Mouse (Mus musculus): Measurements from ENCODE around the gene Fam69a. TPM values are rescaled to one million over a fixed set of nuclear protein-coding genes. Genes with fewer than 3 reads are reported as not detected.

Fam69a gene
- total and polyA plus RNA-seq, 2 experiments from 2014 or later = 16.2 to 77.4 TPM

DNA sequence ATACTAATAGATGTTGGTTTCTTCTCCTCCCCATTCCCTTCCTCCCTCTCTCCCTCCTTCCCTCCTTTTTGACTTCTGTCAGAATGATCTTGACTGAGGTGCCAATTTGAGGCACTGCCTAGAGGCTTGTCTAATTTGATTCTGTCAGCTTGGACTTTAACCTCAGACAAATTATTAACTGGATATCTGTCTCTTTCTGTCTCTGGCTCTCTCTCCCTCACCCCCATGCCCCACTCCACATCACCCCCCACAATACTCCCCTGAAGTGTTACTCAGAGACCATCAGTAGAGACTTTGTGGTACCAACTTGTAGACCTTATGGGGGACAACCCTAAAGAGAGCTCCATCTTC is 111.6 kb downstream of the Fam69a start:
- Histone ChIP-seq H3K9me3 (ENCODE audit: low read length) (no peaks in the 10 kb centered on the region), H3K36me3 (ENCODE audit: insufficient read depth, low read length) (no peaks in the 10 kb centered on the region), H3K4me1 (ENCODE audit: insufficient read depth, low read length) (no peaks in the 10 kb centered on the region), H3K27ac (ENCODE audit: low read depth, low read length) (no peak overlapping the region), H3K27me3 (ENCODE audit: insufficient read depth, low read length) (no peaks in the 10 kb centered on the region), H3K4me3 (ENCODE audit: low read depth, low read length) (no peak overlapping the region), H3K9ac (replicated peaks; ENCODE audit: low read length, poor library complexity, severe bottlenecking) (no peak overlapping the region), H3K4me2 (ENCODE audit: low read depth, low read length, poor library complexity, severe bottlenecking) (no peak overlapping the region)
- TF ChIP-seq CTCF (IDR thresholded peaks at IDR 0.05) = no peak
- DNase-seq (ENCODE audit: low spot score) = no peak
- no peak for ATAC-seq (ENCODE audit: low FRiP score)

GRCm38 (mm10) chr5:107874561-107875260 is 112.2 kb downstream of the Fam69a start, which contains the start of gene Evi5:
Evi5 (minus strand) TSS chr5:107875107.
- Histone ChIP-seq H3K9me3 (ENCODE audit: low read length) (no peaks in the 10 kb centered on the region), H3K27me3 (ENCODE audit: insufficient read depth, low read length) (no peaks in the 10 kb centered on the region), H3K9ac (replicated peaks; ENCODE audit: low read length, poor library complexity, severe bottlenecking) (no peak within 1 kb of the TSS), H3K36me3 (ENCODE audit: insufficient read depth, low read length) (no peaks in the 10 kb centered on the region), H3K4me3 (ENCODE audit: low read depth, low read length) (no peak within 1 kb of the TSS), H3K4me2 (ENCODE audit: low read depth, low read length, poor library complexity, severe bottlenecking) (no peak within 1 kb of the TSS), H3K4me1 (ENCODE audit: insufficient read depth, low read length) (no peaks in the 10 kb centered on the region), H3K27ac (ENCODE audit: low read depth, low read length) (no peak within 1 kb of the TSS)
- 52% methylated on average over 4 of the region's 4 CpGs for WGBS
- DNase-seq (ENCODE audit: low spot score) (no peak), ATAC-seq (ENCODE audit: low FRiP score) (no peak)
- TF ChIP-seq CTCF (IDR thresholded peaks at IDR 0.05) = no peak

GRCm38 (mm10) chr5:107873886-107874302 is 113.0 kb downstream of the Fam69a start:
- no peaks in the 10 kb centered on the region for H3K4me1 ChIP-seq (ENCODE audit: insufficient read depth, low read length)
- H3K27me3 ChIP-seq (ENCODE audit: insufficient read depth, low read length) = no peaks in the 10 kb centered on the region
- no peak overlapping the region for H3K4me2 ChIP-seq (ENCODE audit: low read depth, low read length, poor library complexity, severe bottlenecking)
- H3K27ac ChIP-seq (ENCODE audit: low read depth, low read length) = no peak overlapping the region
- H3K9ac ChIP-seq (replicated peaks; ENCODE audit: low read length, poor library complexity, severe bottlenecking) = no peak overlapping the region
- H3K4me3 ChIP-seq (ENCODE audit: low read depth, low read length) = no peak overlapping the region
- no peak for TF ChIP-seq CTCF (IDR thresholded peaks at IDR 0.05)
- no peaks in the 10 kb centered on the region for H3K9me3 ChIP-seq (ENCODE audit: low read length)
- no peak for ATAC-seq (ENCODE audit: low FRiP score)
- H3K36me3 ChIP-seq (ENCODE audit: insufficient read depth, low read length) = no peaks in the 10 kb centered on the region
- 67% methylated on average over 7 of the region's 7 CpGs for WGBS
- DNase-seq (ENCODE audit: low spot score) = no peak

- ATAC-seq (ENCODE audit: low FRiP score) (no peak), DNase-seq (ENCODE audit: low spot score) (no peak)
- H3K4me3 ChIP-seq (ENCODE audit: low read depth, low read length) = no peak overlapping the region
- no peaks in the 10 kb centered on the region for H3K4me1 ChIP-seq (ENCODE audit: insufficient read depth, low read length)
- no peak for TF ChIP-seq CTCF (IDR thresholded peaks at IDR 0.05)
- H3K4me2 ChIP-seq (ENCODE audit: low read depth, low read length, poor library complexity, severe bottlenecking) = no peak overlapping the region
- H3K36me3 ChIP-seq (ENCODE audit: insufficient read depth, low read length) = no peaks in the 10 kb centered on the region
- H3K27ac ChIP-seq (ENCODE audit: low read depth, low read length) = no peak overlapping the region
- 89% methylated on average over 6 of the region's 6 CpGs for WGBS
- no peaks in the 10 kb centered on the region for H3K9me3 ChIP-seq (ENCODE audit: low read length)
- H3K9ac ChIP-seq (replicated peaks; ENCODE audit: low read length, poor library complexity, severe bottlenecking) = no peak overlapping the region
- H3K27me3 ChIP-seq (ENCODE audit: insufficient read depth, low read length) = no peaks in the 10 kb centered on the region
Observed at GRCm38 (mm10) chr5:107873330-107873729, 113.6 kb downstream of the Fam69a start.

DNA sequence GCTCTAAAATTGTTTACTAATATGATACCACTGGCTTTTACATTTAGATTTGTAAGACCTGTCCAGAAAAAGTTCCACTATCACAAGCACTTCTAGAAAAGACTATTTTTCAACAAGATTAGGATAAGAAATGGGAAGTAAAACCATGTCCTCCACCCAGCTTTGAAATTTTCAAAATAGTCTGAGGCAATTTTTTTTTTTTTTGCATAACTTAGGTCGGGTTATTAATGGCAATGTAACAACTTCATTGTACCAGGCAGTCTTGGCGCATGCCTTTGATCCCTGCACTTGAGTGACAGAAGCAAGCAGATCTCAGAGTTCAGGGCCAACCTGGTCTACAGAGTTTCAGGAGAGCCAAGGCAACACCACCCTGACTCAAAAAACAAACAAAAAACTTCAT is 117.2 kb downstream of the Fam69a start:
- no peak for ATAC-seq (ENCODE audit: low FRiP score)
- no peak overlapping the region for H3K27ac ChIP-seq (ENCODE audit: low read depth, low read length)
- H3K9ac ChIP-seq (replicated peaks; ENCODE audit: low read length, poor library complexity, severe bottlenecking) = no peak overlapping the region
- H3K36me3 ChIP-seq (ENCODE audit: insufficient read depth, low read length) = no peaks in the 10 kb centered on the region
- no peak for TF ChIP-seq CTCF (IDR thresholded peaks at IDR 0.05)
- H3K4me3 ChIP-seq (ENCODE audit: low read depth, low read length) = no peak overlapping the region
- H3K4me2 ChIP-seq (ENCODE audit: low read depth, low read length, poor library complexity, severe bottlenecking) = no peak overlapping the region
- no peaks in the 10 kb centered on the region for H3K9me3 ChIP-seq (ENCODE audit: low read length)
- 46% methylated on average over 2 of the region's 2 CpGs for WGBS
- no peak for DNase-seq (ENCODE audit: low spot score)
- no peaks in the 10 kb centered on the region for H3K27me3 ChIP-seq (ENCODE audit: insufficient read depth, low read length)
- no peaks in the 10 kb centered on the region; the same call in 1 of the 2 replicates for H3K4me1 ChIP-seq (ENCODE audit: insufficient read depth, low read length)

DNA sequence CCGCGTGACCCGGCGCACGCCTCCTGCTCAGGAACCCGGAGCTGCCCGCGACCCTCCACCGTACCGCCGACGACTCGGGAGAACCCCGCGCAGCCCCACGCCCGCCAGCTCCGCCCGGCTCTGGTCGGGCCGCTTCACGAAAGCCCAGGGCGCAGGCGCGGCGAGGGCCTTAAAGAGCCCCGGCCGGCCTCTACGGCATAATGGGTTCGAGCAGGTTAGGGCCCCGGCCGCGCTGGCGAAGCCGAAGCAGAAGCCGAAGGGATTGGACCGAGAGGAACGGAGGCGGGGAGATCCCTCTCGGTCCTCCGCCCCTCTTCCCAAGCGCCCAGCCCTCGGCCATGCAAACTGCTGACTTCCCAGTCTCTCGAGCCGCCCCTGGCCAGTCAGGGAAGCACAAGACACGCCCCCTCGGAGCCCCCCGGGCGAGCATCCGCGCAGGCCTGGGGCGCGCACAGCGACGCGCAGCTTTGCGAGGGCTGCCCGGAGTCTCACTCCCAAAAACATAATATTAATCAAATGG is 117.9 kb downstream of the Fam69a start:
- no peaks in the 10 kb centered on the region for H3K27me3 ChIP-seq (ENCODE audit: insufficient read depth, low read length)

More for the DNA sequence above, 117.9 kb downstream of the Fam69a start:
- Histone ChIP-seq H3K36me3 (ENCODE audit: insufficient read depth, low read length) (no peaks in the 10 kb centered on the region), H3K9me3 (ENCODE audit: low read length) (no peaks in the 10 kb centered on the region), H3K4me1 (ENCODE audit: insufficient read depth, low read length) (no peaks in the 10 kb centered on the region; the same call in 1 of the 2 replicates), H3K9ac (replicated peaks; ENCODE audit: low read length, poor library complexity, severe bottlenecking) (peak overlapping the region; percentile 91), H3K4me2 (ENCODE audit: low read depth, low read length, poor library complexity, severe bottlenecking) (peak overlapping the region; percentile 69), H3K27ac (ENCODE audit: low read depth, low read length) (peak overlapping the region; percentile 87), H3K4me3 (ENCODE audit: low read depth, low read length) (peak overlapping the region; percentile 92)
- DNase-seq (ENCODE audit: low spot score) (peak; percentile 96), ATAC-seq (ENCODE audit: low FRiP score) (peak; percentile 96)
- WGBS = 1% methylated on average over 54 of the region's 58 CpGs
- peak; percentile 45 for TF ChIP-seq CTCF (IDR thresholded peaks at IDR 0.05)
